In the genomic region with DNA sequence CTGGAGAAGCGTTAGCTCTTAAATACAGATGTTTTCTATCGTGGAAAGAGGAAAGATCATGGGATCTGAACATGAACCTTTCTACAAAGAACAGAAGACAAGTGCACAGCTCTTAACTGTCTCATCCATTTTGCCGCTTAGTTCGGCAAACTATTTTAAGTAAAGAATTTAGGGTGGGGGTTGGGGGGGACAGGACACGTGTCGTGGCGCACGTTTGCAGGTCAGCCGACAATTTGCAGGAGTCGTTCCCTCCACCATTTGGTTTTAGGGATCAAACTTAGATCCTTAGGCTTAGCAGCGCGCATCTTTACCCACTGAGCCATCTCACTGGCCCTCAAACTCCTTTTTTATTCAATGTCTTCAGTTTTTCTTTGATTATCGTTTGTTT, we compare ENCODE assay signal across 8 mouse cellular contexts. TPM values are rescaled to one million over a fixed set of nuclear protein-coding genes. Genes with fewer than 3 reads are reported as not detected.
DNase-seq lines count a peak whose midpoint lies in the region; ATAC-seq and TF ChIP-seq lines count a peak whose summit lies in the region.

No protein-coding gene starts in this region.

- ATAC-seq in heart, embryonic 14.5 days (ENCODE audit: insufficient number of reproducible peaks, insufficient read depth, low FRiP score, low read depth), result peak; percentile 12; the same call in 1 of the 2 replicates
- no peak for ATAC-seq in G1E (ENCODE audit: extremely low read depth, insufficient number of reproducible peaks, low FRiP score, poor library complexity, severe bottlenecking)
- ATAC-seq in heart, embryonic 16.5 days (replicated peaks; ENCODE audit: extremely low read depth, insufficient read depth, low FRiP score), result no peak
- ATAC-seq in frontal cortex, adult (ENCODE audit: low TSS enrichment), result no peak

- 0 out of 2 replicates have a peak, but pooled peaks cover under 1% of the 10 kb centered on the region for H3K36me3 ChIP-seq in heart, embryonic 14.5 days (ENCODE audit: control insufficient read depth, insufficient read depth, low read length)
- H3K36me3 ChIP-seq in G1E (replicated peaks), result peaks cover 28% of the 10 kb centered on the region
- H3K36me3 ChIP-seq in heart, embryonic 16.5 days (ENCODE audit: control insufficient read depth, insufficient read depth), result no peaks in the 10 kb centered on the region
- H3K36me3 ChIP-seq in macrophage (ENCODE audit: inconsistent target), result no peaks in the 10 kb centered on the region

- 1% methylated on average over 13 of the region's 13 CpGs for whole genome bisulfite sequencing in heart, embryonic 14.5 days
- 3% methylated on average over 13 of the region's 13 CpGs for WGBS in heart, embryonic 16.5 days
- WGBS in macrophage (ENCODE audit: missing documents), result 13% methylated on average over 13 of the region's 13 CpGs

- peaks cover 19% of the 10 kb centered on the region; the same call in 1 of the 2 replicates for H3K79me2 ChIP-seq in macrophage (ENCODE audit: inconsistent target)

- peaks cover 9 to 54% of the 10 kb centered on the region in 2 experiments for H3K4me1 ChIP-seq in heart, embryonic 14.5 days (ENCODE audit: control insufficient read depth in 2 of 2, insufficient read depth in 2 of 2, low read length in 2 of 2)
- peaks cover 51% of the 10 kb centered on the region for H3K4me1 ChIP-seq in G1E (ENCODE audit: insufficient read depth, low read depth, low read length)
- peaks cover 51% of the 10 kb centered on the region for H3K4me1 ChIP-seq in heart, embryonic 16.5 days (ENCODE audit: control insufficient read depth, insufficient read depth, low read length)

- DNase-seq in heart, postnatal 10 days, result no peak
- no peak for DNase-seq in G1E (ENCODE audit: low spot score)
- no peak for DNase-seq in cerebellum, postnatal 36 days
- no peak for DNase-seq in left cerebral cortex, postnatal 36 days (ENCODE audit: low spot score in 2 of 2)

- H3K27me3 ChIP-seq in heart, embryonic 14.5 days (ENCODE audit: control insufficient read depth, insufficient read depth, low read length), result no peaks in the 10 kb centered on the region
- H3K27me3 ChIP-seq in G1E (ENCODE audit: insufficient read depth, low read length), result no peaks in the 10 kb centered on the region
- H3K27me3 ChIP-seq in heart, embryonic 16.5 days (ENCODE audit: control insufficient read depth, insufficient read depth, low read length), result no peaks in the 10 kb centered on the region

- peak overlapping the region; percentile 88 for H3K4me2 ChIP-seq in heart, embryonic 14.5 days (ENCODE audit: low read length)
- peak overlapping the region; percentile 81 for H3K4me2 ChIP-seq in heart, embryonic 16.5 days (ENCODE audit: low read depth, low read length)

- peak overlapping the region; percentile 97 for H3K9ac ChIP-seq in heart, embryonic 14.5 days (ENCODE audit: low read length)
- H3K9ac ChIP-seq in heart, embryonic 16.5 days (ENCODE audit: low read length), result peak overlapping the region; percentile 98

- peak overlapping the region; percentile 90 to 98 for H3K4me3 ChIP-seq in heart, embryonic 14.5 days (ENCODE audit: control insufficient read depth in 1 of 2, insufficient read depth in 1 of 2, low read depth in 1 of 2, low read length in 2 of 2)
- H3K4me3 ChIP-seq in G1E (ENCODE audit: low read depth, low read length) (peak overlapping the region; percentile 87), macrophage (ENCODE audit: inconsistent target) (peak overlapping the region; percentile 57)
- H3K4me3 ChIP-seq in heart, embryonic 16.5 days (ENCODE audit: low read length), result peak overlapping the region; percentile 93

- peak overlapping the region; percentile 96 to 99 for H3K27ac ChIP-seq in heart, embryonic 14.5 days (replicated peaks in 1 of 2; ENCODE audit: control insufficient read depth in 1 of 2, insufficient read depth in 1 of 2, low read depth in 2 of 2, low read length in 2 of 2)
- H3K27ac ChIP-seq in heart, embryonic 16.5 days (ENCODE audit: low read length), result peak overlapping the region; percentile 99
- no peak overlapping the region for H3K27ac ChIP-seq in macrophage

- H3K9me3 ChIP-seq in heart, embryonic 14.5 days (ENCODE audit: control insufficient read depth, low read length), result no peaks in the 10 kb centered on the region
- H3K9me3 ChIP-seq in G1E (replicated peaks), result no peaks in the 10 kb centered on the region
- H3K9me3 ChIP-seq in heart, embryonic 16.5 days (replicated peaks; ENCODE audit: control insufficient read depth, low read length), result no peaks in the 10 kb centered on the region

- no peak for TF ChIP-seq CTCF in G1E (IDR thresholded peaks at IDR 0.05; ENCODE audit: low read depth, low read length)

- intact Hi-C loops in heart, postnatal 10 days (cut with DNase I), result loop anchor here (2.0 kb wide), 2 partner anchors 71 to 161 kb away; no protein-coding TSS in a partner anchor
- intact Hi-C loops in left cerebral cortex, postnatal 36 days (cut with DNase I), result loop anchor here (5.0 kb wide), 3 partner anchors 41 to 131 kb away; no protein-coding TSS in a partner anchor

RNA-seq across cellular contexts. Expression of a gene that starts 0.6 kb away (rescaled TPM):
- polyA plus RNA-seq in heart, embryonic 14.5 days (2014; fragmentation: Nextera tagmentation; extraction: Ambion mirVana), result 6.1 and 6.6 TPM in 2 replicates
- 10 to 100 TPM; 34.4 to 36.7 TPM for total RNA-seq in heart, postnatal 10 days (2021)
- total RNA-seq in G1E (2014; fragmentation: Nextera tagmentation), result 60.3 and 69.2 TPM in 2 replicates
- total RNA-seq in G1E (2017), result 2.6 and 4.0 TPM in 2 replicates
- 62.3 and 83.9 TPM in 2 replicates for polyA plus RNA-seq in G1E (2012)
- 4.2 and 5.1 TPM in 2 replicates for polyA plus RNA-seq in heart, embryonic 16.5 days (2015; fragmentation: Nextera tagmentation; extraction: Ambion mirVana)
- 10 to 100 TPM in 22 of 26 experiments, 1 to 10 TPM in 4; 5.7 to 32.1 (median 16.8) TPM for total RNA-seq in macrophage (2018; cell fraction: chromatin; rRNA removed)
- 10 to 100 TPM in 2 of 26 experiments, 1 to 10 TPM in 24; 5.5 to 10.4 (median 7.3) TPM for total RNA-seq in macrophage (2018; cell fraction: cytosol; rRNA removed)
- 10 to 100 TPM in 20 of 26 experiments, 1 to 10 TPM in 6; 5.1 to 30.3 (median 12.3) TPM for total RNA-seq in macrophage (2018; cell fraction: nucleus; rRNA removed)
- polyA plus RNA-seq in macrophage (2018), result 4.6 to 7.8 TPM (median 6.3 TPM) in 3 replicates
- 10 to 100 TPM; 45.2 to 53.4 TPM for total RNA-seq in left cerebral cortex, postnatal 36 days (2021)
